Mouse (Mus musculus) hindbrain, embryonic 11.5 days (tissue): ENCODE results near the gene Dnaic2. TPM values are rescaled to one million over a fixed set of nuclear protein-coding genes. Genes with fewer than 3 reads are reported as not detected.
A peak's percentile ranks its signal among the peaks of the same experiment; 100 is the strongest.

ENCODE experiments used
- ATAC-seq: fragments of 200-750 bp; cut with Nextera tagmentation; 2 replicates; pipeline ENCODE4 v1.8.0; 2017; ENCODE audit warnings: mild to moderate bottlenecking, moderate TSS enrichment, moderate library complexity; ENCODE audit not compliant: low FRiP score
- DNase-seq: peaks from one replicate; pipeline ENCODE4 v3.0.0-alpha.2; 2015; ENCODE audit warnings: low spot score
- H3K27ac ChIP-seq: fragments of 300-500 bp; sonication (generic); 2 replicates; pipeline ENCODE4 v1.5.1; 2014; ENCODE audit warnings: mild to moderate bottlenecking, low read depth, low read length
- H3K27me3 ChIP-seq: fragments of 300-500 bp; sonication (generic); 2 replicates; pipeline ENCODE4 v1.6.1; 2014; ENCODE audit warnings: mild to moderate bottlenecking, low read length, moderate library complexity, mixed read lengths; ENCODE audit not compliant: control insufficient read depth, insufficient read depth
- H3K36me3 ChIP-seq: fragments of 300-500 bp; sonication (generic); 2 replicates; pipeline ENCODE4 v1.6.1; 2014; ENCODE audit warnings: mild to moderate bottlenecking, low read length, moderate library complexity, mixed read lengths; ENCODE audit not compliant: control insufficient read depth, insufficient read depth
- H3K4me1 ChIP-seq: fragments of 300-500 bp; sonication (generic); replicated peaks from 2 replicates; pipeline ENCODE4 v1.6.1; 2014; ENCODE audit warnings: low read length, mixed read lengths; ENCODE audit not compliant: control insufficient read depth, insufficient read depth
- H3K4me2 ChIP-seq: fragments of 300-500 bp; sonication (generic); replicated peaks from 2 replicates; pipeline ENCODE4 v1.6.1; 2014; ENCODE audit warnings: mild to moderate bottlenecking, low read depth, low read length
- H3K4me3 ChIP-seq: fragments of 300-500 bp; sonication (generic); 2 replicates; pipeline ENCODE4 v1.5.1; 2014; ENCODE audit warnings: low read depth, low read length
- H3K9ac ChIP-seq: fragments of 300-500 bp; sonication (generic); 2 replicates; pipeline ENCODE4 v1.6.1; 2014; ENCODE audit warnings: low read depth, low read length
- H3K9me3 ChIP-seq: fragments of 300-500 bp; sonication (generic); 2 replicates; pipeline ENCODE4 v1.6.1; 2016; ENCODE audit warnings: low read length; ENCODE audit not compliant: control insufficient read depth
- WGBS: fragments of 180-500 bp; shearing (Covaris S2); extraction: QIAGEN DNeasy Blood & Tissue Kit; methylation state at CpG from one replicate; pipeline ENCODE4 v1.1.7; 2014; 5-methylcytosine and 5-hydroxymethylcytosine counted together
- polyA plus RNA-seq: library from polyadenylated mRNA; unstranded; fragments of >200 nt; fragmentation: Nextera tagmentation; extraction: Ambion mirVana; gene quantifications from 2 replicates; pipeline ENCODE4 v1.2.1, GENCODE M21; 2014

Dnaic2 gene
- polyA plus RNA-seq, 1 experiment from 2014 or later: 4.6 TPM

GRCm38 (mm10) chr11:114693456-114693855 lies 33.8 kb upstream of the Dnaic2 start:
- H3K9me3 ChIP-seq: no peaks in the 10 kb centered on the region
- H3K4me2 ChIP-seq: no peak overlapping the region
- 93% methylated on average over 6 of the region's 6 CpGs for WGBS
- H3K4me1 ChIP-seq: no peaks in the 10 kb centered on the region
- H3K9ac ChIP-seq: no peak overlapping the region
- ATAC-seq: no peak
- no peak overlapping the region for H3K27ac ChIP-seq
- no peaks in the 10 kb centered on the region for H3K27me3 ChIP-seq
- no peaks in the 10 kb centered on the region for H3K36me3 ChIP-seq
- no peak for DNase-seq
- no peak overlapping the region for H3K4me3 ChIP-seq

- H3K36me3 ChIP-seq: no peaks in the 10 kb centered on the region
- no peaks in the 10 kb centered on the region for H3K9me3 ChIP-seq
- no peak overlapping the region for H3K27ac ChIP-seq
- DNase-seq: no peak
- 87% methylated on average over 2 of the region's 2 CpGs for WGBS
- H3K4me2 ChIP-seq: no peak overlapping the region
- no peaks in the 10 kb centered on the region for H3K4me1 ChIP-seq
- no peak for ATAC-seq
- no peak overlapping the region for H3K4me3 ChIP-seq
- H3K27me3 ChIP-seq: no peaks in the 10 kb centered on the region
- H3K9ac ChIP-seq: no peak overlapping the region
Observed at GRCm38 (mm10) chr11:114694451-114694850, 32.8 kb upstream of the Dnaic2 start.

GRCm38 (mm10) chr11:114698496-114698895 lies 28.7 kb upstream of the Dnaic2 start:
- ATAC-seq (no peak), DNase-seq (no peak)
- Histone ChIP-seq H3K36me3 (no peaks in the 10 kb centered on the region), H3K27ac (no peak overlapping the region), H3K9me3 (no peaks in the 10 kb centered on the region), H3K4me1 (no peaks in the 10 kb centered on the region), H3K4me3 (no peak overlapping the region), H3K9ac (no peak overlapping the region), H3K27me3 (no peaks in the 10 kb centered on the region), H3K4me2 (no peak overlapping the region)
- 95% methylated on average over 7 of the region's 7 CpGs for WGBS

- ATAC-seq (no peak), DNase-seq (no peak)
- H3K4me3 ChIP-seq: no peak overlapping the region
- peaks cover 8% of the 10 kb centered on the region for H3K4me1 ChIP-seq
- no peak overlapping the region for H3K4me2 ChIP-seq
- no peak overlapping the region for H3K9ac ChIP-seq
- WGBS: 86% methylated on average over 12 of the region's 12 CpGs
- no peak overlapping the region for H3K27ac ChIP-seq
- H3K36me3 ChIP-seq: no peaks in the 10 kb centered on the region
- no peaks in the 10 kb centered on the region; the same call in 1 of the 2 replicates for H3K27me3 ChIP-seq
- no peaks in the 10 kb centered on the region for H3K9me3 ChIP-seq
Observed at GRCm38 (mm10) chr11:114699511-114699910, 27.7 kb upstream of the Dnaic2 start.

- ATAC-seq: no peak
- H3K27ac ChIP-seq: no peak overlapping the region
- H3K36me3 ChIP-seq: no peaks in the 10 kb centered on the region
- H3K27me3 ChIP-seq: no peaks in the 10 kb centered on the region; the same call in 1 of the 2 replicates
- peaks cover 9% of the 10 kb centered on the region for H3K4me1 ChIP-seq
- H3K4me3 ChIP-seq: no peak overlapping the region
- no peak for DNase-seq
- WGBS: 92% methylated on average over 15 of the region's 15 CpGs
- no peak overlapping the region for H3K4me2 ChIP-seq
- H3K9ac ChIP-seq: no peak overlapping the region
- H3K9me3 ChIP-seq: no peaks in the 10 kb centered on the region
Observed at GRCm38 (mm10) chr11:114702311-114702995, 24.8 kb upstream of the Dnaic2 start.

- H3K4me3 ChIP-seq: no peak overlapping the region
- H3K9ac ChIP-seq: no peak overlapping the region
- H3K36me3 ChIP-seq: no peaks in the 10 kb centered on the region
- no peak overlapping the region for H3K27ac ChIP-seq
- DNase-seq (no peak), ATAC-seq (no peak)
- H3K4me2 ChIP-seq: no peak overlapping the region
- H3K9me3 ChIP-seq: no peaks in the 10 kb centered on the region
- H3K4me1 ChIP-seq: peaks cover 9% of the 10 kb centered on the region
- no peaks in the 10 kb centered on the region; the same call in 1 of the 2 replicates for H3K27me3 ChIP-seq
- WGBS: 88% methylated on average over 6 of the region's 6 CpGs
Observed at GRCm38 (mm10) chr11:114702996-114703361, 24.2 kb upstream of the Dnaic2 start.

GRCm38 (mm10) chr11:114704071-114704913 lies 22.9 kb upstream of the Dnaic2 start:
- Histone ChIP-seq H3K27ac (peak overlapping the region; percentile 52; the same call in 1 of the 2 replicates), H3K9me3 (no peaks in the 10 kb centered on the region), H3K36me3 (no peaks in the 10 kb centered on the region), H3K4me2 (no peak overlapping the region), H3K4me3 (no peak overlapping the region), H3K4me1 (peaks cover 9% of the 10 kb centered on the region), H3K9ac (no peak overlapping the region), H3K27me3 (no peaks in the 10 kb centered on the region; the same call in 1 of the 2 replicates)
- 41% methylated on average over 22 of the region's 22 CpGs for WGBS
- peak; percentile 51 for ATAC-seq
- DNase-seq: no peak

- DNase-seq: no peak
- H3K9me3 ChIP-seq: no peaks in the 10 kb centered on the region
- no peak overlapping the region for H3K4me2 ChIP-seq
- no peaks in the 10 kb centered on the region for H3K36me3 ChIP-seq
- H3K4me3 ChIP-seq: no peak overlapping the region
- no peak for ATAC-seq
- no peak overlapping the region for H3K27ac ChIP-seq
- H3K27me3 ChIP-seq: no peaks in the 10 kb centered on the region; the same call in 1 of the 2 replicates
- H3K9ac ChIP-seq: no peak overlapping the region
- peaks cover 9% of the 10 kb centered on the region for H3K4me1 ChIP-seq
- 90% methylated on average over 5 of the region's 5 CpGs for WGBS
Observed at GRCm38 (mm10) chr11:114706358-114706757, 20.9 kb upstream of the Dnaic2 start.
